Mouse (Mus musculus) heart, adult 2 months (tissue): ENCODE results near the gene Nmi.

Experiments
- CTCF ChIP-seq: fragments of 200-600 bp; IDR thresholded peaks from 2 replicates; pipeline ENCODE4 v1.8.1; 2022; ENCODE audit warnings: antibody characterized with exemption, mild to moderate bottlenecking, moderate library complexity
- EP300 ChIP-seq: fragments of 200-500 bp; IDR thresholded peaks from 2 replicates; pipeline ENCODE4 v1.6.1; 2011; ENCODE audit warnings: low read depth, low read length, control low read depth; ENCODE audit not compliant: insufficient read depth
- POLR2A ChIP-seq: fragments of 200-500 bp; IDR thresholded peaks from 2 replicates; pipeline ENCODE4 v1.6.1; 2011; ENCODE audit warnings: mild to moderate bottlenecking, low read depth, low read length, control low read depth; ENCODE audit not compliant: insufficient read depth

- TF ChIP-seq CTCF (no peak), POLR2A (no peak), EP300 (no peak)
Observed at GRCm38 (mm10) chr2:51905637-51906036, 67.7 kb downstream of the Nmi start.
